Mouse (Mus musculus) urinary bladder, postnatal 4 days (tissue): ENCODE data around the gene Gm44965.

Experiments used
- DNase-seq, 2 experiments: peaks; one replicate each; pipeline ENCODE4 v3.0.0; 2021 to 2022; ENCODE audit warnings: low spot score in 2 of 2

The Gm44965 gene

GRCm38 (mm10) chr6:48666159-48666586, 72.4 kb downstream of the Gm44965 start:
- DNase-seq: no peak

- no peak for DNase-seq
Measured at GRCm38 (mm10) chr6:48668022-48668421, 74.3 kb downstream of the Gm44965 start.
